Mouse (Mus musculus) testis, adult 2 months (tissue): ENCODE measurements around the gene Aebp2.

Experiments
- CTCF ChIP-seq: fragments of 200-500 bp; IDR thresholded peaks from 2 replicates; pipeline ENCODE4 v1.5.1; 2012; ENCODE audit warnings: low read depth, mild to moderate bottlenecking, inconsistent platforms, low read length, moderate library complexity; ENCODE audit not compliant: control insufficient read depth, insufficient read depth, insufficient replicate concordance
- POLR2A ChIP-seq: fragments of 200-500 bp; IDR thresholded peaks from 2 replicates; pipeline ENCODE4 v1.6.1; 2012; ENCODE audit warnings: low read depth, mild to moderate bottlenecking, inconsistent platforms, low read length, moderate library complexity; ENCODE audit not compliant: control insufficient read depth

DNA sequence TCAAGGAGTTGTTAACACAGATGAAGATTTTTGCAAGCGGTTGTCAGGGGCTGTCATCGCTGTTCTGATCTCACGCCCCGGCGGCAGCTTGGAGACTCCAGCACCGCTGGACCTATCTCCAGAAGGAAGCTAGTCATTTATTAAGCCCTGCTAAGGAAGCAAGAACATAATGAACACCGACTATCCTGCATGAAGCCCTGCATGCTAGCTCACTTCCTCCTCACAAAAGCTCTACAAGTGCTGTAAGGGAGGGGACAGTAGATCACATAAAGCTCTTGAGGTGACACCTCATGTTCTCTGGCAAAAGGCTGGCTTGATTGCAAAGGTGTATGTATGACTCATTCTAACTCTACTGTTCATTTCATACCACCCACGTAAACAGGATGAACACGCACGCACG lies 7.8 kb upstream of the Aebp2 start:
- TF ChIP-seq CTCF (no peak), POLR2A (no peak)
